Mouse (Mus musculus): ENCODE data around the gene Psen1.

Gene Psen1

GRCm38 (mm10) chr12:83687934-83688315 lies at the start of gene Psen1:
Gene Psen1 (plus strand): TSS chr12:83688152.
- in situ Hi-C loops (cut with MseI, MboI), result no loop called here

GRCm38 (mm10) chr12:83641233-83641632 lies 46.7 kb upstream of the Psen1 start:
- in situ Hi-C loops (cut with MseI, MboI), result no loop called here

GRCm38 (mm10) chr12:83643116-83643515 lies 44.8 kb upstream of the Psen1 start:
- in situ Hi-C loops (cut with MseI, MboI), result no loop called here

- in situ Hi-C loops (cut with MseI, MboI), result no loop called here
Observed at GRCm38 (mm10) chr12:83650346-83650745, 37.6 kb upstream of the Psen1 start.

GRCm38 (mm10) chr12:83651414-83651813 lies 36.5 kb upstream of the Psen1 start:
- in situ Hi-C loops (cut with MseI, MboI), result no loop called here

- in situ Hi-C loops (cut with MseI, MboI), result no loop called here
Observed at GRCm38 (mm10) chr12:83685466-83685865, 2.5 kb upstream of the Psen1 start.

- in situ Hi-C loops (cut with MseI, MboI), result no loop called here
Observed at GRCm38 (mm10) chr12:83686575-83687350, 1.2 kb upstream of the Psen1 start.

- in situ Hi-C loops (cut with MseI, MboI), result no loop called here
Observed at GRCm38 (mm10) chr12:83688316-83689086, 549 bp downstream of the Psen1 start.

- in situ Hi-C loops (cut with MseI, MboI), result no loop called here
Observed at GRCm38 (mm10) chr12:83689087-83689432, 1.1 kb downstream of the Psen1 start.

- in situ Hi-C loops (cut with MseI, MboI), result no loop called here
Observed at GRCm38 (mm10) chr12:83694011-83694410, 6.1 kb downstream of the Psen1 start.

- in situ Hi-C loops (cut with MseI, MboI), result no loop called here
Observed at GRCm38 (mm10) chr12:83694669-83695068, 6.7 kb downstream of the Psen1 start.

GRCm38 (mm10) chr12:83698637-83699036 lies 10.7 kb downstream of the Psen1 start:
- in situ Hi-C loops (cut with MseI, MboI), result no loop called here

GRCm38 (mm10) chr12:83701608-83702007 lies 13.7 kb downstream of the Psen1 start:
- in situ Hi-C loops (cut with MseI, MboI), result no loop called here

- in situ Hi-C loops (cut with MseI, MboI), result no loop called here
Observed at GRCm38 (mm10) chr12:83702796-83703195, 14.8 kb downstream of the Psen1 start.

- in situ Hi-C loops (cut with MseI, MboI), result no loop called here
Observed at GRCm38 (mm10) chr12:83706951-83707350, 19.0 kb downstream of the Psen1 start.

- in situ Hi-C loops (cut with MseI, MboI), result no loop called here
Observed at GRCm38 (mm10) chr12:83708160-83709092, 20.5 kb downstream of the Psen1 start.

GRCm38 (mm10) chr12:83709934-83710333 lies 22.0 kb downstream of the Psen1 start:
- in situ Hi-C loops (cut with MseI, MboI), result no loop called here

- in situ Hi-C loops (cut with MseI, MboI), result no loop called here
Observed at GRCm38 (mm10) chr12:83713749-83714148, 25.8 kb downstream of the Psen1 start.

- in situ Hi-C loops (cut with MseI, MboI), result no loop called here
Observed at GRCm38 (mm10) chr12:83716416-83717184, 28.6 kb downstream of the Psen1 start.

- in situ Hi-C loops (cut with MseI, MboI), result no loop called here
Observed at GRCm38 (mm10) chr12:83719431-83719830, 31.5 kb downstream of the Psen1 start.

- in situ Hi-C loops (cut with MseI, MboI), result no loop called here
Observed at GRCm38 (mm10) chr12:83721281-83721680, 33.3 kb downstream of the Psen1 start.

Measured in mouse trophoblast stem cell (cell line).